In the genomic region with DNA sequence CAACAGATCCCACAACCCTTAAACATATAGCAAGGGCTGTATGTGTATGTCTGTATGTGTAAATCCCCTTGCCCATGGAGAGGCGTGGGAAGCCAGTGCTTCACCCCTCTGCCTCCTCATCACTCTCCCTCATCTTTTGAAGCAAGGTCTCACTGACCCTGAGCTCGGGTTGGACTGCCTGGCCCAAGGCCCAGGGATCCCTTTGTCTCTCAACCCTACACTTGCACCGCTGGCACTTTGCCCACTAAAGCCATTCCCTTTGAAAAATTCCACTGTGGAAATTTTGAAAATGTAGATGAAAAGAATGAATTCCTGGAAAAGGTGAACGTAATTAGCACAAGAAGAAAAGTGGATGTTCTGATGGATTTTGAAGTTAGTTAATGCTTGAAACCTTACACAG, we compare ENCODE assay signal across 18 mouse cellular contexts.
DNase-seq lines count a peak whose midpoint lies in the region; ATAC-seq lines count a peak whose summit lies in the region.
"Had no signal": no experiment of that assay in that cellular context is flagged by ENCODE, and none has a peak within 500 bp of the region (broad histone marks: within the 10 kb centered on the region; RNA-seq: fewer than 3 reads in every experiment).

No protein-coding gene starts in this region.

- H3K4me1 ChIP-seq in kidney, embryonic 16.5 days (ENCODE audit: insufficient read depth, low read length), result peaks cover 18% of the 10 kb centered on the region
- peaks cover 26% of the 10 kb centered on the region for H3K4me1 ChIP-seq in forebrain, embryonic 13.5 days

- H3K27ac ChIP-seq in kidney, embryonic 16.5 days (ENCODE audit: low read length), result no peak overlapping the region
- no peak overlapping the region for H3K27ac ChIP-seq in forebrain, embryonic 13.5 days
- H3K27ac ChIP-seq: hindbrain, embryonic 12.5 days; liver, embryonic 15.5 days; midbrain, embryonic 12.5 days had no signal

- no peaks in the 10 kb centered on the region for H3K27me3 ChIP-seq in kidney, embryonic 16.5 days (ENCODE audit: insufficient read depth, low read length)
- peaks cover 16% of the 10 kb centered on the region for H3K27me3 ChIP-seq in forebrain, embryonic 13.5 days
- H3K27me3 ChIP-seq: hindbrain, embryonic 12.5 days; liver, embryonic 15.5 days had no signal

- no peak overlapping the region for H3K9ac ChIP-seq in kidney, embryonic 16.5 days (replicated peaks; ENCODE audit: low read length)
- H3K9ac ChIP-seq in forebrain, embryonic 13.5 days, result no peak overlapping the region
- H3K9ac ChIP-seq: hindbrain, embryonic 12.5 days; liver, embryonic 15.5 days; midbrain, embryonic 12.5 days had no signal

- H3K9me3 ChIP-seq in kidney, embryonic 16.5 days (ENCODE audit: low read length), result no peaks in the 10 kb centered on the region
- no peaks in the 10 kb centered on the region for H3K9me3 ChIP-seq in forebrain, embryonic 13.5 days (replicated peaks)
- H3K9me3 ChIP-seq: hindbrain, embryonic 12.5 days; liver, embryonic 15.5 days; midbrain, embryonic 12.5 days had no signal

- H3K36me3 ChIP-seq in kidney, embryonic 16.5 days (ENCODE audit: insufficient read depth, low read length), result no peaks in the 10 kb centered on the region
- peaks cover 6% of the 10 kb centered on the region; the same call in 1 of the 2 replicates for H3K36me3 ChIP-seq in forebrain, embryonic 13.5 days (ENCODE audit: poor library complexity, severe bottlenecking)
- H3K36me3 ChIP-seq: hindbrain, embryonic 12.5 days; liver, embryonic 15.5 days; midbrain, embryonic 12.5 days had no signal

- 72% methylated on average over 4 of the region's 4 CpGs for WGBS in kidney, embryonic 16.5 days
- WGBS in forebrain, embryonic 13.5 days, result 63% methylated on average over 4 of the region's 4 CpGs

- no peak overlapping the region for H3K4me3 ChIP-seq in kidney, embryonic 16.5 days (ENCODE audit: low read length)
- no peak overlapping the region for H3K4me3 ChIP-seq in forebrain, embryonic 13.5 days
- H3K4me3 ChIP-seq: hindbrain, embryonic 12.5 days; liver, embryonic 15.5 days; midbrain, embryonic 12.5 days had no signal

- no peak overlapping the region for H3K4me2 ChIP-seq in kidney, embryonic 16.5 days (replicated peaks; ENCODE audit: low read depth, low read length)
- H3K4me2 ChIP-seq in forebrain, embryonic 13.5 days, result no peak overlapping the region
- H3K4me2 ChIP-seq: heart, embryonic 11.5 days; hindbrain, embryonic 12.5 days; liver, embryonic 15.5 days; midbrain, embryonic 12.5 days had no signal

- peak; percentile 63 for DNase-seq in kidney, adult 11 months
- DNase-seq in Muller cell, postnatal 12 days (ENCODE audit: inconsistent ontology term), result peak; percentile 72
- peak; percentile 88 for DNase-seq in adrenal gland, postnatal 14 days
- DNase-seq in kidney, postnatal 25 days, result peak; percentile 79 to 82
- DNase-seq in adipocyte (ENCODE audit: low spot score), result no peak
- DNase-seq: cerebellum, adult 11-12 months; embryo, embryonic 11 days; heart, postnatal 14 days; thymus, postnatal 4 days had no signal

- ATAC-seq in kidney, embryonic 16.5 days (ENCODE audit: low FRiP score, low TSS enrichment), result no peak
- ATAC-seq in forebrain, embryonic 13.5 days, result no peak
- ATAC-seq in erythroblast, adult 5-6 weeks (replicated peaks; ENCODE audit: low FRiP score, poor library complexity, severe bottlenecking), result no peak
- ATAC-seq: activated CD4-positive, CD25-positive, alpha-beta regulatory T cell, adult 4 months; CD4-positive, CD25-positive, alpha-beta regulatory T cell, adult 4 months had no signal
